In the genomic region with DNA sequence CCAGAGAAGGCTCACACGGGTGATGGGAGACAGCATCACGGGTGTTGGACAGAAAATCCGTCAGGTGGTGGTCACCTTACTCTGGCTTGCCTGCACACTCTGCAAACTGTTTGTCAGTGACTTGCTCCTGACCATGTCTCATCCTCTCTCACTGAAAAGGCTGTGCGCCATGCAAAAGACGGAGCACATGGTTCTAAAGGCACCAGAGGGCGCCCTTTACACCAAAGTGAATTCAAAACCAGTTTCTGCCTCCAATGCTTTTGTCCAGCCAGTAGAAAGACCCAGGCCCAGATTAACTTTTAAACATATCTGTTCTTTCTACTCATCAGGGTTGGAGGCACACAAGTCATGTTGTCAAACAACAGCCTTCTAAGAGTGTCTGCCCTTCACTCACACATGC, we compare ENCODE assay signal across 14 mouse cellular contexts. TPM values are rescaled to one million over a fixed set of nuclear protein-coding genes. Genes with fewer than 3 reads are reported as not detected.
DNase-seq lines count a peak whose midpoint lies in the region; ATAC-seq and TF ChIP-seq lines count a peak whose summit lies in the region.
"Had no signal": no experiment of that assay in that cellular context is flagged by ENCODE, and none has a peak within 500 bp of the region (broad histone marks: within the 10 kb centered on the region; RNA-seq: fewer than 3 reads in every experiment).

No protein-coding gene starts in this region.

- peak; percentile 17; the same call in 1 of the 2 replicates for TF ChIP-seq CTCF in kidney, adult 2 months (conservative IDR thresholded peaks at IDR 0.05; ENCODE audit: insufficient read depth, insufficient read length, low read depth, low read length)

- TF ChIP-seq POLR2A in kidney, adult 2 months (IDR thresholded peaks at IDR 0.05; ENCODE audit: low read depth, low read length) = no peak

- H3K36me3 ChIP-seq in kidney, adult 2 months (ENCODE audit: control insufficient read depth, insufficient read depth, low read length) = no peaks in the 10 kb centered on the region
- H3K36me3 ChIP-seq in ES-E14 (ENCODE audit: control insufficient read depth, insufficient read depth, low read length, poor library complexity, severe bottlenecking) = no peaks in the 10 kb centered on the region
- no peaks in the 10 kb centered on the region for H3K36me3 ChIP-seq in embryonic facial prominence, embryonic 11.5 days (replicated peaks; ENCODE audit: control insufficient read depth, insufficient read depth, low read depth, low read length)
- H3K36me3 ChIP-seq: embryonic facial prominence, embryonic 12.5 days; limb, embryonic 12.5 days had no signal

- no peaks in the 10 kb centered on the region for H3K9me3 ChIP-seq in ES-E14 (ENCODE audit: control insufficient read depth, insufficient read depth, low read depth, low read length)
- H3K9me3 ChIP-seq in embryonic facial prominence, embryonic 11.5 days (replicated peaks; ENCODE audit: control insufficient read depth, low read length) = no peaks in the 10 kb centered on the region
- H3K9me3 ChIP-seq: embryonic facial prominence, embryonic 12.5 days; limb, embryonic 12.5 days had no signal

- no peak overlapping the region for H3K4me3 ChIP-seq in kidney, adult 2 months (ENCODE audit: insufficient read depth, low read depth, low read length)
- H3K4me3 ChIP-seq in ES-E14 (ENCODE audit: insufficient read depth in 1 of 2, low read depth in 1 of 2, low read length in 2 of 2, poor library complexity in 1 of 2, severe bottlenecking in 1 of 2) = no peak overlapping the region
- no peak overlapping the region for H3K4me3 ChIP-seq in embryonic facial prominence, embryonic 11.5 days (ENCODE audit: low read depth, low read length)
- H3K4me3 ChIP-seq: embryonic facial prominence, embryonic 12.5 days; limb, embryonic 12.5 days had no signal

- 75% methylated on average over 6 of the region's 6 CpGs for WGBS in kidney, adult 2 months
- WGBS in embryonic facial prominence, embryonic 11.5 days = 74% methylated on average over 6 of the region's 6 CpGs

- no peak for DNase-seq in kidney, adult 2 months
- no peak for DNase-seq in kidney, postnatal 10 days
- peak; percentile 37 for DNase-seq in B cell, adult 2 months
- peak; percentile 41 for DNase-seq in ES-E14 (ENCODE audit: low read depth, low spot score)
- peak; percentile 68 for DNase-seq in embryonic facial prominence, embryonic 11.5 days (ENCODE audit: low spot score)

- H3K27me3 ChIP-seq in kidney, adult 2 months (replicated peaks; ENCODE audit: control insufficient read depth, insufficient read depth, low read length) = no peaks in the 10 kb centered on the region
- no peaks in the 10 kb centered on the region for H3K27me3 ChIP-seq in embryonic facial prominence, embryonic 11.5 days (ENCODE audit: control insufficient read depth, insufficient read depth, low read length)
- H3K27me3 ChIP-seq: embryonic facial prominence, embryonic 12.5 days had no signal

- no peak overlapping the region for H3K9ac ChIP-seq in ES-E14 (ENCODE audit: insufficient read depth, low read depth, low read length, poor library complexity, severe bottlenecking)
- no peak overlapping the region for H3K9ac ChIP-seq in embryonic facial prominence, embryonic 11.5 days (replicated peaks; ENCODE audit: low read length)
- H3K9ac ChIP-seq: embryonic facial prominence, embryonic 12.5 days; limb, embryonic 12.5 days had no signal

- no peaks in the 10 kb centered on the region for H3K4me1 ChIP-seq in kidney, adult 2 months (ENCODE audit: control insufficient read depth, insufficient read depth, low read length)
- H3K4me1 ChIP-seq in ES-E14 (ENCODE audit: control insufficient read depth in 2 of 2, insufficient read depth in 2 of 2, low read length in 2 of 2, poor library complexity in 1 of 2) = peaks cover 0 to 5% of the 10 kb centered on the region in 2 experiments; a peak in 1 of 4 replicates
- no peaks in the 10 kb centered on the region for H3K4me1 ChIP-seq in embryonic facial prominence, embryonic 11.5 days (ENCODE audit: control insufficient read depth, insufficient read depth, low read length)
- H3K4me1 ChIP-seq: embryonic facial prominence, embryonic 12.5 days had no signal

- no peak for ATAC-seq in embryonic facial prominence, embryonic 11.5 days (replicated peaks; ENCODE audit: insufficient number of reproducible peaks, low FRiP score, low TSS enrichment, low read depth)
- no peak for ATAC-seq in megakaryocyte-erythroid progenitor cell, adult 5-6 weeks (replicated peaks; ENCODE audit: low FRiP score, low TSS enrichment, poor library complexity, severe bottlenecking)
- ATAC-seq in cerebellum, adult (ENCODE audit: insufficient number of reproducible peaks, low FRiP score, low TSS enrichment) = no peak

- no peak overlapping the region for H3K27ac ChIP-seq in kidney, adult 2 months (ENCODE audit: insufficient read depth, low read depth, low read length)
- H3K27ac ChIP-seq in ES-E14 (ENCODE audit: insufficient read depth, low read depth, low read length, poor library complexity, severe bottlenecking) = no peak overlapping the region
- no peak overlapping the region for H3K27ac ChIP-seq in embryonic facial prominence, embryonic 11.5 days (replicated peaks; ENCODE audit: low read depth, low read length)
- H3K27ac ChIP-seq: embryonic facial prominence, embryonic 12.5 days; limb, embryonic 12.5 days; macrophage had no signal

- in situ Hi-C loops in ES-E14 (cut with MboI; ENCODE audit: low sequenced_read_pairs in 2 of 2, unreplicated experiment in 2 of 2) = no loop called here

- H3K4me2 ChIP-seq in embryonic facial prominence, embryonic 11.5 days (ENCODE audit: low read depth, low read length) = no peak overlapping the region
- H3K4me2 ChIP-seq: embryonic facial prominence, embryonic 12.5 days; limb, embryonic 12.5 days had no signal

TF ChIP-seq in ES-E14, 5 proteins besides CTCF, POLR2A, EP300 and RAD21:
- no peak for TF ChIP-seq CHD2 (IDR thresholded peaks at IDR 0.05; ENCODE audit: low read depth, low read length)
- peak; percentile 54; the same call in 1 of the 2 replicates for TF ChIP-seq ZC3H11A (IDR thresholded peaks at IDR 0.05; ENCODE audit: borderline replicate concordance, low read depth, low read length)

RNA-seq across cellular contexts. Expression of a gene that starts 22.0 kb away (rescaled TPM):
- not detected in 2 replicates for polyA plus RNA-seq in kidney, adult 2 months (2012; rRNA removed)
- total RNA-seq in ES-E14 (2012; rRNA removed) = not detected in 2 replicates
- polyA plus RNA-seq in embryonic facial prominence, embryonic 11.5 days (2014; fragmentation: Nextera tagmentation; extraction: Ambion mirVana) = not detected in 2 replicates
- not detected in 2 replicates for total RNA-seq in megakaryocyte-erythroid progenitor cell, adult 5-6 weeks (2014; fragmentation: Nextera tagmentation)
- not detected in 2 replicates for total RNA-seq in megakaryocyte-erythroid progenitor cell, adult 5-6 weeks (2017)
- total RNA-seq: heart, postnatal 10 days had no signal
- polyA plus RNA-seq: embryonic facial prominence, embryonic 12.5 days; limb, embryonic 12.5 days; macrophage; neural tube, embryonic 14.5 days; spleen, adult 2 months; thymus, postnatal 0 days had no signal

RNA-seq across cellular contexts. Expression of a gene that starts 25.0 kb away (rescaled TPM):
- 0.14 and 0.72 TPM in 2 replicates for polyA plus RNA-seq in kidney, adult 2 months (2012; rRNA removed)
- 3.1 and 3.2 TPM in 2 replicates for total RNA-seq in ES-E14 (2012; rRNA removed)
- polyA plus RNA-seq in embryonic facial prominence, embryonic 11.5 days (2014; fragmentation: Nextera tagmentation; extraction: Ambion mirVana) = 66.1 and 71.9 TPM in 2 replicates
- 194 and 225 TPM in 2 replicates for total RNA-seq in megakaryocyte-erythroid progenitor cell, adult 5-6 weeks (2014; fragmentation: Nextera tagmentation)
- 69.3 and 74.2 TPM in 2 replicates for total RNA-seq in megakaryocyte-erythroid progenitor cell, adult 5-6 weeks (2017)

Comparison
In these comparisons a context has a peak if more than half of its experiments do, and no peak if none do; other contexts are left out.
1. DNase-seq: peak in B cell, adult 2 months (2 of 2), ES-E14 (single experiment) and embryonic facial prominence, embryonic 11.5 days (single experiment); none in kidney, adult 2 months (single experiment) and kidney, postnatal 10 days (single experiment).
2. RNA of a gene that starts 25.0 kb away (total RNA-seq): 69.3 to 225 TPM in megakaryocyte-erythroid progenitor cell, adult 5-6 weeks; 3.1 to 3.2 TPM in ES-E14; every median in the first group is over 10 times any median in the second.